Mouse (Mus musculus) G1E (cell line): Measurements from ENCODE around the gene Spata5. TPM values are rescaled to one million over a fixed set of nuclear protein-coding genes. Genes with fewer than 3 reads are reported as not detected.

ENCODE experiments used
- ATAC-seq: 2 replicates; pipeline ENCODE4 v1.8.0; 2016; ENCODE audit warnings: mild to moderate bottlenecking; ENCODE audit not compliant: insufficient number of reproducible peaks, poor library complexity, low FRiP score, severe bottlenecking; ENCODE audit errors: extremely low read depth
- DNase-seq: peaks from one replicate; pipeline ENCODE4 v3.0.0; 2012; ENCODE audit warnings: low spot score
- H3K27me3 ChIP-seq: 2 replicates; pipeline ENCODE4 v1.6.1; 2012; ENCODE audit warnings: mild to moderate bottlenecking, low read length, inconsistent platforms; ENCODE audit not compliant: insufficient read depth
- H3K36me3 ChIP-seq: replicated peaks from 2 replicates; pipeline ENCODE3; 2012; ENCODE audit warnings: mild to moderate bottlenecking, inconsistent platforms
- H3K4me1 ChIP-seq: 2 replicates; pipeline ENCODE4 v1.6.1; 2012; ENCODE audit warnings: low read depth, low read length, inconsistent platforms, mixed read lengths; ENCODE audit not compliant: insufficient read depth
- H3K4me3 ChIP-seq: 2 replicates; pipeline ENCODE4 v1.5.1; 2012; ENCODE audit warnings: low read depth, mild to moderate bottlenecking, inconsistent platforms, low read length, moderate library complexity, mixed read lengths
- H3K9me3 ChIP-seq: replicated peaks from 2 replicates; pipeline ENCODE4 v1.6.1; 2012; ENCODE audit warnings: inconsistent platforms
- CTCF ChIP-seq: IDR thresholded peaks from 2 replicates; pipeline ENCODE4 v1.5.1; 2012; ENCODE audit warnings: low read depth, low read length, inconsistent platforms, mixed read lengths
- GATA1 ChIP-seq: IDR thresholded peaks from 2 replicates; pipeline ENCODE4 v1.6.1; 2012; ENCODE audit warnings: borderline replicate concordance, low read length, inconsistent platforms, mixed read lengths
- GATA2 ChIP-seq: IDR thresholded peaks from 2 replicates; pipeline ENCODE4 v1.6.1; 2012; ENCODE audit warnings: low read depth, low read length, inconsistent platforms, borderline replicate concordance
- POLR2AphosphoS5 ChIP-seq: IDR thresholded peaks from 2 replicates; pipeline ENCODE4 v1.6.1; 2012; ENCODE audit warnings: low read depth, low read length, inconsistent platforms; ENCODE audit not compliant: insufficient replicate concordance
- TAL1 ChIP-seq: conservative IDR thresholded peaks from 2 replicates; pipeline ENCODE4 v1.6.1; 2012; ENCODE audit warnings: low read depth, low read length, inconsistent platforms, mixed read lengths
- polyA plus RNA-seq: library from polyadenylated mRNA; stranded (reverse); fragments of >175 nt; gene quantifications from 2 replicates; pipeline ENCODE4 v1.2.3, GENCODE M21; 2012
- total RNA-seq, 2 experiments: library from RNA; stranded (forward) in 1 of 2; stranded (reverse) in 1 of 2; fragments of 200-1000 nt in 1 of 2; fragments of >200 nt in 1 of 2; fragmentation: Nextera tagmentation in 1 of 2; gene quantifications; 2 replicates each; pipeline ENCODE4 v1.2.3; 2014 to 2017

The Spata5 gene
- total and polyA plus RNA-seq, 3 experiments, result 16.2 to 175 (median 56.8) TPM

GRCm38 (mm10) chr3:37477438-37478188, 57.9 kb downstream of the Spata5 start:
- Histone ChIP-seq H3K36me3 (peaks cover 24% of the 10 kb centered on the region), H3K4me3 (peak overlapping the region; percentile 54; the same call in 1 of the 2 replicates), H3K27me3 (no peaks in the 10 kb centered on the region), H3K9me3 (no peaks in the 10 kb centered on the region), H3K4me1 (peaks cover 21% of the 10 kb centered on the region)
- TF ChIP-seq CTCF, result no peak
- DNase-seq (no peak), ATAC-seq (no peak)

- Histone ChIP-seq H3K27me3 (no peaks in the 10 kb centered on the region), H3K9me3 (no peaks in the 10 kb centered on the region), H3K4me1 (peaks cover 23% of the 10 kb centered on the region), H3K4me3 (no peak overlapping the region), H3K36me3 (peaks cover 26% of the 10 kb centered on the region)
- TF ChIP-seq CTCF (no peak), TAL1 (no peak), POLR2AphosphoS5 (no peak), GATA1 (no peak), GATA2 (no peak)
- DNase-seq, result no peak
- ATAC-seq, result no peak
Observed at GRCm38 (mm10) chr3:37479771-37480170, 60.1 kb downstream of the Spata5 start.

- no peak for ATAC-seq
- H3K36me3 ChIP-seq, result peaks cover 31% of the 10 kb centered on the region
- peaks cover 23% of the 10 kb centered on the region for H3K4me1 ChIP-seq
- DNase-seq, result no peak
- no peaks in the 10 kb centered on the region for H3K9me3 ChIP-seq
- no peaks in the 10 kb centered on the region for H3K27me3 ChIP-seq
- no peak overlapping the region for H3K4me3 ChIP-seq
- TF ChIP-seq TAL1 (no peak), GATA1 (no peak), GATA2 (no peak), CTCF (no peak), POLR2AphosphoS5 (no peak)
Observed at GRCm38 (mm10) chr3:37481295-37481694, 61.6 kb downstream of the Spata5 start.

- Histone ChIP-seq H3K36me3 (peaks cover 36% of the 10 kb centered on the region), H3K9me3 (no peaks in the 10 kb centered on the region), H3K4me3 (no peak overlapping the region), H3K4me1 (peaks cover 22% of the 10 kb centered on the region), H3K27me3 (no peaks in the 10 kb centered on the region)
- no peak for ATAC-seq
- DNase-seq, result no peak
- no peak for TF ChIP-seq GATA1
- TF ChIP-seq GATA2, result no peak
- TF ChIP-seq CTCF, result no peak
- TF ChIP-seq TAL1, result no peak
- TF ChIP-seq POLR2AphosphoS5, result no peak
Observed at GRCm38 (mm10) chr3:37482720-37483119, 63.0 kb downstream of the Spata5 start.

GRCm38 (mm10) chr3:37483709-37484265, 64.1 kb downstream of the Spata5 start:
- ATAC-seq (no peak), DNase-seq (no peak)
- Histone ChIP-seq H3K4me3 (no peak overlapping the region), H3K9me3 (no peaks in the 10 kb centered on the region), H3K36me3 (peaks cover 35% of the 10 kb centered on the region), H3K4me1 (peaks cover 22% of the 10 kb centered on the region), H3K27me3 (no peaks in the 10 kb centered on the region)
- TF ChIP-seq CTCF, result no peak

- H3K4me3 ChIP-seq, result no peak overlapping the region
- H3K27me3 ChIP-seq, result no peaks in the 10 kb centered on the region
- TF ChIP-seq GATA1 (no peak), TAL1 (no peak), GATA2 (no peak)
- peaks cover 24% of the 10 kb centered on the region for H3K36me3 ChIP-seq
- no peak; the same call in 1 of the 2 replicates for ATAC-seq
- DNase-seq, result no peak
- H3K9me3 ChIP-seq, result no peaks in the 10 kb centered on the region
- peaks cover 34% of the 10 kb centered on the region for H3K4me1 ChIP-seq
Observed at GRCm38 (mm10) chr3:37487639-37488038, 67.9 kb downstream of the Spata5 start.

- no peak for TF ChIP-seq CTCF
- no peak for TF ChIP-seq POLR2AphosphoS5
- no peak for TF ChIP-seq GATA1
- TF ChIP-seq GATA2, result no peak
- TF ChIP-seq TAL1, result no peak
- H3K4me3 ChIP-seq, result no peak overlapping the region
- H3K36me3 ChIP-seq, result peaks cover 25% of the 10 kb centered on the region
- no peaks in the 10 kb centered on the region for H3K9me3 ChIP-seq
- no peak for DNase-seq
- no peak for ATAC-seq
- peaks cover 31% of the 10 kb centered on the region for H3K4me1 ChIP-seq
- no peaks in the 10 kb centered on the region for H3K27me3 ChIP-seq
Observed at GRCm38 (mm10) chr3:37488173-37488572, 68.5 kb downstream of the Spata5 start.
